8 mouse cellular contexts compared by ENCODE assay signal in the genomic region with DNA sequence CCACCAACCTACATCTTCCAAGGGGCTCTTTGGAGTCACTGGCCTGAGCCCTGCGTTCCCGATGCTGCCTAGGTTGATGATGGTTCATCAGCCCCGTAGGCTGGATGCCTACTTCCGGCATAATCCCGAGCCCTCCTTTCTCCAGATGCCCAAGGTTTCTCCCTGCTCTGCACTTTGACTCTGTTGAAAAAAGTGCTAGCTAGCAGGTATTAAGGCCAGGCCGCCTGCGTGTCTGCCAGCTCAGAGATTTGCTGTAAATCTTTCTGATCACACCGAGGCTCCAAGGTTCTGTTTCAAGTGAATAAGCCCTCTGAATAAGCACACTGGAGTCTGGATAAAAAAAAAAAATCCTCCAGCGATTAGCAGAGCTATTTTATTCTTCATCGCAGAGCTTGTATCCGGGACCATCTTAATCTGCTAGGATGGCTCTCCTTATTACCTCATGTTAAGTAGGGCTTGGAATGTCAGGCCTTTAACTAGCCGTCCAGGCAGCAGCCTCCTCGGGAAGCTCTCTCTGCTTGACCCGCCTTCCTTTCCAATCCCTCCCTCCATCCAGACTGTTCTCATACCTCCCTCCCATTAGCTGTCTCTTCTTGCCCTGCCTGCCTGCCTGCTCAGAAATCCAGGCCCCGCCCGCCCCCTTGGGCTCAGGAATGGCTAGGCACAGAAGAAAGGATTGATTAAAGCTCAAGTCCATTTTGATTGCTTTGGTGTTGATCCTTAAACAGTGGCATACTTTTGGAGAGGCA. TPM values are rescaled to one million over a fixed set of nuclear protein-coding genes. Genes with fewer than 3 reads are reported as not detected.
DNase-seq lines count a peak whose midpoint lies in the region; ATAC-seq and TF ChIP-seq lines count a peak whose summit lies in the region.

No protein-coding gene starts in this region.

- peaks cover 88% of the 10 kb centered on the region for H3K4me1 ChIP-seq in forebrain, embryonic 10.5 days
- peaks cover 20% of the 10 kb centered on the region for H3K4me1 ChIP-seq in forebrain, postnatal 0 days (ENCODE audit: insufficient read depth)
- H3K4me1 ChIP-seq in embryonic facial prominence, embryonic 11.5 days (ENCODE audit: control insufficient read depth, insufficient read depth, low read length), result peaks cover 12% of the 10 kb centered on the region
- peaks cover 10% of the 10 kb centered on the region; the same call in 1 of the 2 replicates for H3K4me1 ChIP-seq in intestine, postnatal 0 days (replicated peaks; ENCODE audit: control insufficient read depth, insufficient read depth, low read length)
- peaks cover 21% of the 10 kb centered on the region for H3K4me1 ChIP-seq in midbrain, postnatal 0 days (ENCODE audit: insufficient read depth, low read length)

- intact Hi-C loops in heart, postnatal 25 days (cut with DNase I), result no loop called here
- intact Hi-C loops in left cerebral cortex, adult 2 months (cut with DNase I), result no loop called here

- H3K4me2 ChIP-seq in forebrain, postnatal 0 days (ENCODE audit: low read depth), result no peak overlapping the region
- H3K4me2 ChIP-seq in embryonic facial prominence, embryonic 11.5 days (ENCODE audit: low read depth, low read length), result no peak overlapping the region
- H3K4me2 ChIP-seq in intestine, postnatal 0 days (replicated peaks; ENCODE audit: low read depth), result peak overlapping the region; percentile 44; the same call in 1 of the 2 replicates
- H3K4me2 ChIP-seq in midbrain, postnatal 0 days (ENCODE audit: low read depth, low read length, poor library complexity, severe bottlenecking), result no peak overlapping the region

- H3K36me3 ChIP-seq in forebrain, embryonic 10.5 days (replicated peaks), result peaks cover 98% of the 10 kb centered on the region
- H3K36me3 ChIP-seq in forebrain, postnatal 0 days (ENCODE audit: insufficient read depth), result peaks cover 38% of the 10 kb centered on the region
- peaks cover 22% of the 10 kb centered on the region for H3K36me3 ChIP-seq in embryonic facial prominence, embryonic 11.5 days (replicated peaks; ENCODE audit: control insufficient read depth, insufficient read depth, low read depth, low read length)
- peaks cover 79% of the 10 kb centered on the region for H3K36me3 ChIP-seq in intestine, postnatal 0 days (ENCODE audit: control insufficient read depth, insufficient read depth)
- H3K36me3 ChIP-seq in midbrain, postnatal 0 days (ENCODE audit: insufficient read depth, low read length), result peaks cover 36% of the 10 kb centered on the region

- peak overlapping the region; percentile 24; the same call in 1 of the 2 replicates for H3K4me3 ChIP-seq in forebrain, embryonic 10.5 days
- no peak overlapping the region for H3K4me3 ChIP-seq in forebrain, postnatal 0 days (ENCODE audit: low read depth, low read length)
- H3K4me3 ChIP-seq in embryonic facial prominence, embryonic 11.5 days (ENCODE audit: low read depth, low read length), result no peak overlapping the region
- no peak overlapping the region for H3K4me3 ChIP-seq in intestine, postnatal 0 days (ENCODE audit: low read depth, low read length)
- H3K4me3 ChIP-seq in midbrain, postnatal 0 days (ENCODE audit: low read depth, low read length), result no peak overlapping the region
- no peak overlapping the region for H3K4me3 ChIP-seq in left cerebral cortex, adult 2 months

- DNase-seq in forebrain, embryonic 10.5 days (ENCODE audit: extremely low spot score, low spot score), result peak; percentile 66
- DNase-seq in forebrain, postnatal 0 days, result no peak
- DNase-seq in embryonic facial prominence, embryonic 11.5 days (ENCODE audit: low spot score), result peak; percentile 55
- DNase-seq in midbrain, postnatal 0 days (ENCODE audit: low spot score), result no peak
- DNase-seq in heart, postnatal 25 days (ENCODE audit: low spot score), result no peak
- no peak for DNase-seq in frontal cortex, postnatal 25 days (ENCODE audit: low spot score in 2 of 2)
- no peak for DNase-seq in left cerebral cortex, adult 2 months (ENCODE audit: extremely low spot score in 1 of 2, low spot score in 2 of 2)

- no peak for TF ChIP-seq CTCF in forebrain, postnatal 0 days (IDR thresholded peaks at IDR 0.05; ENCODE audit: low read depth)
- peak; percentile 16; the same call in 1 of the 2 replicates for TF ChIP-seq CTCF in intestine, postnatal 0 days (IDR thresholded peaks at IDR 0.05; ENCODE audit: low read depth)
- no peak for TF ChIP-seq CTCF in midbrain, postnatal 0 days (IDR thresholded peaks at IDR 0.05)
- no peak for TF ChIP-seq CTCF in left cerebral cortex, adult 2 months (IDR thresholded peaks at IDR 0.05)

- 34% methylated on average over 16 of the region's 16 CpGs for WGBS in forebrain, embryonic 10.5 days
- 29% methylated on average over 16 of the region's 16 CpGs for WGBS in forebrain, postnatal 0 days
- 51% methylated on average over 16 of the region's 16 CpGs for WGBS in embryonic facial prominence, embryonic 11.5 days
- 62% methylated on average over 16 of the region's 16 CpGs for WGBS in intestine, postnatal 0 days
- 32% methylated on average over 16 of the region's 16 CpGs for WGBS in midbrain, postnatal 0 days

- peak overlapping the region; percentile 79 for H3K27ac ChIP-seq in forebrain, embryonic 10.5 days
- no peak overlapping the region for H3K27ac ChIP-seq in forebrain, postnatal 0 days (ENCODE audit: low read depth, low read length)
- H3K27ac ChIP-seq in embryonic facial prominence, embryonic 11.5 days (replicated peaks; ENCODE audit: low read depth, low read length), result no peak overlapping the region
- peak overlapping the region; percentile 28; the same call in 1 of the 2 replicates for H3K27ac ChIP-seq in intestine, postnatal 0 days (ENCODE audit: low read depth, low read length)
- peak overlapping the region; percentile 40 for H3K27ac ChIP-seq in midbrain, postnatal 0 days (ENCODE audit: low read depth, low read length)
- no peak overlapping the region for H3K27ac ChIP-seq in left cerebral cortex, adult 2 months

- no peak for ATAC-seq in forebrain, postnatal 0 days
- ATAC-seq in embryonic facial prominence, embryonic 11.5 days (replicated peaks; ENCODE audit: insufficient number of reproducible peaks, low FRiP score, low TSS enrichment, low read depth), result 0 out of 2 replicates have a peak, but pooled peaks have one; percentile 7
- peak; percentile 12; the same call in 1 of the 2 replicates for ATAC-seq in intestine, postnatal 0 days
- ATAC-seq in midbrain, postnatal 0 days (ENCODE audit: low FRiP score), result no peak

- no peak overlapping the region for H3K9ac ChIP-seq in forebrain, postnatal 0 days
- H3K9ac ChIP-seq in embryonic facial prominence, embryonic 11.5 days (replicated peaks; ENCODE audit: low read length), result no peak overlapping the region
- H3K9ac ChIP-seq in intestine, postnatal 0 days (ENCODE audit: low read depth, low read length), result no peak overlapping the region
- no peak overlapping the region for H3K9ac ChIP-seq in midbrain, postnatal 0 days (replicated peaks; ENCODE audit: low read length, poor library complexity, severe bottlenecking)

- no peaks in the 10 kb centered on the region for H3K9me3 ChIP-seq in forebrain, embryonic 10.5 days
- no peaks in the 10 kb centered on the region for H3K9me3 ChIP-seq in forebrain, postnatal 0 days (ENCODE audit: low read length)
- H3K9me3 ChIP-seq in embryonic facial prominence, embryonic 11.5 days (replicated peaks; ENCODE audit: control insufficient read depth, low read length), result no peaks in the 10 kb centered on the region
- no peaks in the 10 kb centered on the region for H3K9me3 ChIP-seq in intestine, postnatal 0 days (ENCODE audit: control insufficient read depth)
- no peaks in the 10 kb centered on the region for H3K9me3 ChIP-seq in midbrain, postnatal 0 days (ENCODE audit: low read length)

- H3K27me3 ChIP-seq in forebrain, embryonic 10.5 days (ENCODE audit: poor library complexity, severe bottlenecking), result peaks cover 32% of the 10 kb centered on the region
- H3K27me3 ChIP-seq in forebrain, postnatal 0 days (ENCODE audit: insufficient read depth, low read length), result no peaks in the 10 kb centered on the region
- H3K27me3 ChIP-seq in embryonic facial prominence, embryonic 11.5 days (ENCODE audit: control insufficient read depth, insufficient read depth, low read length), result no peaks in the 10 kb centered on the region
- no peaks in the 10 kb centered on the region for H3K27me3 ChIP-seq in intestine, postnatal 0 days (replicated peaks; ENCODE audit: control insufficient read depth, insufficient read depth, low read length)
- no peaks in the 10 kb centered on the region for H3K27me3 ChIP-seq in midbrain, postnatal 0 days (ENCODE audit: insufficient read depth, low read length)

RNA-seq across cellular contexts. Expression of a gene that starts 31.9 kb away (rescaled TPM):
- 43.4 and 45.6 TPM in 2 replicates for polyA plus RNA-seq in forebrain, embryonic 10.5 days (2016; fragmentation: Nextera tagmentation; extraction: Ambion mirVana)
- 63.3 and 66.3 TPM in 2 replicates for total RNA-seq in forebrain, postnatal 0 days (2014; rRNA removed)
- polyA plus RNA-seq in forebrain, postnatal 0 days (2015; fragmentation: Nextera tagmentation; extraction: Ambion mirVana), result 16.3 and 21.1 TPM in 2 replicates
- polyA plus RNA-seq in embryonic facial prominence, embryonic 11.5 days (2014; fragmentation: Nextera tagmentation; extraction: Ambion mirVana), result 31.4 and 37.7 TPM in 2 replicates
- polyA plus RNA-seq in intestine, postnatal 0 days (2015; fragmentation: Nextera tagmentation; extraction: Ambion mirVana), result 24.3 and 28.6 TPM in 2 replicates
- total RNA-seq in midbrain, postnatal 0 days (2014; rRNA removed), result 82.2 and 94.9 TPM in 2 replicates
- 20.2 and 21.8 TPM in 2 replicates for polyA plus RNA-seq in midbrain, postnatal 0 days (2015; fragmentation: Nextera tagmentation; extraction: Ambion mirVana)
- 10 to 100 TPM; 15.5 to 17.4 TPM for total RNA-seq in heart, postnatal 25 days (2021)
- total RNA-seq in left cerebral cortex, adult 2 months (2021), result 10 to 100 TPM; 69.2 to 71.5 TPM

Comparison
In these comparisons a context has a peak if more than half of its experiments do, and no peak if none do; other contexts are left out.
1. DNase-seq: peak in forebrain, embryonic 10.5 days (single experiment) and embryonic facial prominence, embryonic 11.5 days (single experiment); none in forebrain, postnatal 0 days (single experiment), midbrain, postnatal 0 days (single experiment), heart, postnatal 25 days (single experiment), frontal cortex, postnatal 25 days (0 of 2) and left cerebral cortex, adult 2 months (0 of 2).
2. H3K27ac ChIP-seq: peak in forebrain, embryonic 10.5 days (single experiment), intestine, postnatal 0 days (single experiment) and midbrain, postnatal 0 days (single experiment); none in forebrain, postnatal 0 days (single experiment), embryonic facial prominence, embryonic 11.5 days (single experiment) and left cerebral cortex, adult 2 months (single experiment).
3. ATAC-seq: peak in embryonic facial prominence, embryonic 11.5 days (single experiment) and intestine, postnatal 0 days (single experiment); none in forebrain, postnatal 0 days (single experiment) and midbrain, postnatal 0 days (single experiment).